Mouse (Mus musculus) embryo, embryonic 9.5 days (tissue): ENCODE results near the gene Amer3.
"Not testable (repeated sequence)": the region's sequence is repeated elsewhere in the genome, so short reads cannot be mapped to it uniquely, and the experiment has no call there.

ENCODE experiments used
- DNase-seq: peaks from one replicate; pipeline ENCODE4 v3.0.0-alpha.2; 2017; ENCODE audit errors: extremely low spot score

Amer3 gene

DNA sequence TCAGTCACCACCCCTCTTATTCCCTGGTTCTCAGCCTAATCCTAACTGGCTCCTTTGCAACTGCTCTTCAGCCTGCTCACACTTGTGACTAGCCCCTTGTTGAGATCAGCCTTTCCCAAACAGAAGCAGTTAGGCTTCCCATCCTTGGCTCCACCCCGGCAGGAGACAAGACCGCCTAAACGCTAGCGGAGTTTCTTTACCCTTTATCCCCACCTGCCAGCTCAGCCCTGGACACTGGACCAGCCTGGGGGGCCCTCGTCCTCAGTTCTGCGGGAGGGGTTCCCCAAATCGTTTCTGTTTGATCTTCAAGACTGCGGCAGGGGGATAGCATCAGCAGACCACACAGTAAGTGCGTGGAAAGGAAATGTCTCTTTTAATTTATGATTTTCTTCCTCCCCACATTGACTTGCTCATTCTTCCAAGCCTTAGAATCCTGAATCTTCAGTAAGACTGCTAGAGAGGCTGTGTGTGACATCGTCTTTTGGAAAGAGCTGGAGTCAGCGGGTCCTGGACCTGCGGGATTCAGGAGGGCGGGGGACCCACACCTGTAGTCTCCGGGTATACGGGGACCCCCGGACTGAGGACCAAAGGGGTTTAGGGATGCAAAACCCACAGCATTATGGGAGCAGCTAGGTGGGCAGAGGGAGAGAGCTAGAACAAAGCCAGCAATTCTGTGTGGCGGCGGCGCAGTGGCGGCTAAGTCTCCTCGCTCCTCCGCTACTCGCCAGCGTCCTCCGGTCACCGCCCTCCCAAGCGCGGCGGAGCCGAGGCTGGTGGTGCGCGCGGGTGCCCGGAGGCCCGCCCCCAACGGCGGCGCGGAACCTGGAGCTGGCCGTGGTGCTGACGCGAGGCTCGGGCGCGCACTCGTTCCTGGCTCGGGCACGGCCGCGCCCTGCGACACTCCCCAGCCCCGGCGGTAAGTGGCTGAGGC lies at the start of gene Amer3:
Amer3 (plus strand) TSS at position 807 of the 931 bp plus-strand sequence.
- peak; percentile 84 for DNase-seq

DNA sequence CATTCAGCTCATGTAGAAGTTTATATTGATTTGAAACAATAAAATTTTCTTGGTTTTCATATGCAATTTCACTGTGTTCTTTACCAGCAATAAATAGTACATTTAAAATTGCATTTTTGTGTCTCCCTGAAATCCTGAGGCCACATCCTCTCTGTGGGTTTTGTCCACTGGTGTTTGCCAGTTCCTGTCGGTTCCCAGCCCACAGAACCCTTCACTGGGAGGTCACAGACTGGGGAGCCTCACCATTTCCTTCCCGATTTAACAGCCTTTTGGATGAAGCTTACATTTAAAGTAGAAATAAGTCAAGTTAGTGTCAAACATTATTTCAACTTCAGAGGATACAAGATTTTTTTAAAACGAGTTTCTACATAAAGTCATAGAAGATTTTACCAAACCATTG lies 44.9 kb upstream of the Amer3 start:
- not testable (repeated sequence) for DNase-seq

DNA sequence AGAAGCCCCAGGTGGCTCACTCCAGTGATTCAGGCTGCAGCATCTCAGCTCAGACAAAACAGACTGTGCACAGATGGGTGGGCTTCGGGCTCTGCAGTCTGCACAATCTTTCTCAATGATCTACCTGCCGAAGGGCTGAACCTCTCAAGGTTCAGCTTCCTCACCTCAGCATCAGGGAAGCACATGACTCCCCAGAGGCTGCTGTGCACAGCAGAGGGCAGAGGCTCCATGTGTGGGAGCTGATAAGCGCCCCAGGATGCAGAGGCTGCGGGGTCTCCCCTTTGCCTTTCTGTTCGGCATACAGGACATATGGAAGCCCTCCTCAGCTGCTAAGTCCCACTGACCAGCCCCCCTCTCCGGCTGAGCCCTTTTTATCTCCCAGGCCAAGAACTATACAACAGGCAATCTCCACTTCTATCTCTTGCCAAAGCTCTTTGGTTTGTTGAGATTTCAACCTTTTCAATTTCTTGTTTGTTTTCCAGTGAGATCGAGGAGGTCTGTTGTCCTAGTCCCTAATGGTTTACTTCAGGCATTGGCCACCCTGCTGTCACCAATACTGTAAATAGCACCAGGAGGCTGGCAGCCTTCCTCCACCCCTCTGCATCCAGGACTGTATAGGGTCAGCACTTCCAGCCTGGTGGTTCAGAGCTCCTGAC lies 44.3 kb upstream of the Amer3 start, which contains the start of gene Cfc1:
Cfc1 (plus strand) TSS at position 606 of the 656 bp plus-strand sequence.
- not testable (repeated sequence) for DNase-seq

DNA sequence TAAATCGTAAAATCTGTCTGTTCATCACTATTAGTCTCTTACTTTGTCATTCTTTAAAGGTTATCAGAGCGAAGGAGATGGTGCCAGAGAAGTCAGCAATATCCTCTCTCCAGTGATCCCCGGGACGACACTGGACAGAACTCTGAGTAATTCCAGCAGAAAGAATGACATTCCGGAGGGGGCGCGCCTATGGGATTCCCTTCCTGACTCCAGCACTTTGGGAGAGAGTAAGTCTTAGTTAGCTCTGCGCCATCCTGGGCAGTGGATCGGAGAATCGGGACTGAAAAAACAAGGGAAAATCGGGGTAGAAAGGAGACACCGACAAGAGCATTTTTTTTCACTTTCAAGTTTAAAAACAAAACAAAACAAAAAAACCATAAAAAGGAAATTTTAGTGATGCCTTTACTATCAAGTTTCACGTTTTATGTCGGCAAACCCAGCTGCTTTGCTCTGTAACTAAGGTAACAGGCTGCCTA lies 43.1 kb upstream of the Amer3 start:
- peak; percentile 23 for DNase-seq

DNA sequence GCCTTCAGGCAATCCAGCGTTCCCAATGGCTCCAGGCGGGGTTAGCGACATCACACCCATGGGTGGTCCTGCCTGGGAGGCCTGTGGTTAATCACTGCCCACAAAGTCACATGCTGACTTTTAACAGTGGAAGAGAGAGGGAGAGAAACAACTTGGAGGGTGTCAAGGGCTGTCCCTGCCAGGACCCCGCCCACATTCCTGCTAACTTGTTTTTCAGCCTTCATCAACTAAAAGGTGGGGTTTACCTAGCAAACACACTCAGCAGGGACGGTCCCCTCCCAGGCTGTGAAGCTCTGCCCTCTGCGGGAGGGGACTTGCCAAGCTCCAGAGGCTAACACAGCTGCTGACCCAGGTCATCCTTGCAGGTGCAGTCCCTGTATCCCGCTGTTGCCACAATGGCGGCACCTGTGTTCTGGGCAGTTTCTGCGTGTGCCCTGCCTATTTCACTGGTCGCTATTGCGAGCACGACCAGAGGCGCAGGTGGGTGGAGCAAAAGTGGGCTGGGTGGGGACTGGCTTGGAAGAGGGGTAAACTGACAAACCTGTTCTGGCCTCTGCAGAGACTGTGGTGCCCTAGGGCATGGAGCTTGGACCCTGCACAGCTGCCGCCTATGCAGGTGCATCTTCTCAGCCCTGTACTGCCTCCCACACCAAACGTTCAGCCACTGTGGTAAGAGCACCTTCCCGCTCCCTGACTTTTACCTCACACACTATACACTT lies 42.5 kb upstream of the Amer3 start:
- peak; percentile 32 for DNase-seq

GRCm38 (mm10) chr1:34547074-34547473 lies 32.4 kb upstream of the Amer3 start:
- no peak for DNase-seq

DNA sequence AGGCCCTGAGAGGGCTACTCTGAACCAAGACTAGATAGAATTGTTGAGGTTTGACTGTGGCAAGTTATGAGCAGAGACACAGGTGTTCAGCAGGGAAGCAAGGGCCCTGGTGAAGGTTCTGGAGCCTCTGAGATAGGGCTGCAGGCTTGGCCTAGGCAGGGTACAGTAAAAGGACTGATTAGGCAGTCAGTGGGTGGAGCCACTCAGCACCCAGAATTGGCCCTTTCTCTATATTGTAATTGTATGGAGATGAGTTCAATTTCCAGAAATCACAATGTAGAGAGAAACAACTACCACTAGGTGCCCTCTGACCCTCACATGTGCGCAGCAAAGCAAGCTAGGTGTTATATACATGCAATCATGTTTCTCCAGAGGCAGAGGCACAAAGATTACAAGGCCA lies 25.8 kb upstream of the Amer3 start:
- no peak for DNase-seq

DNA sequence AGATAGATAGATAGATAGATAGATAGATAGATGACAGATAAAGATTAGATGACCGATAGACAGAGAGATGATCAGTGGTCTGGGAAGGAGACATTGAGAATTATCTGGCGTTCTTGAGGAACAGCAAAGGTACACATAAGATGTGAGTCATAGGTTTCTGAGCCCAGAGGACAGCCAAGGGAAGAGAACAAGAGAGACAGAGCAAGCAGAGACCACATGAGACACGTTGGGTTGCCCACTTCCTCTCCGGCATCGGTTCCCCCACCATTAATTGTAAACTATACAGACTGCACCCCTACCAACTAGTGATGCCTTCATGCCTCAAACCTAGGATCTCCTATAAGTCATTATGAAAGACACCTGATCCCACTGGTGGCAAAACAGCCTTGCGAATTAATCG lies 25.2 kb upstream of the Amer3 start:
- DNase-seq = no peak

- no peak for DNase-seq
Observed at GRCm38 (mm10) chr1:34560843-34561242, 18.6 kb upstream of the Amer3 start, which contains the start of gene Prss40. Gene Prss40 (minus strand): TSS chr1:34560943.

DNA sequence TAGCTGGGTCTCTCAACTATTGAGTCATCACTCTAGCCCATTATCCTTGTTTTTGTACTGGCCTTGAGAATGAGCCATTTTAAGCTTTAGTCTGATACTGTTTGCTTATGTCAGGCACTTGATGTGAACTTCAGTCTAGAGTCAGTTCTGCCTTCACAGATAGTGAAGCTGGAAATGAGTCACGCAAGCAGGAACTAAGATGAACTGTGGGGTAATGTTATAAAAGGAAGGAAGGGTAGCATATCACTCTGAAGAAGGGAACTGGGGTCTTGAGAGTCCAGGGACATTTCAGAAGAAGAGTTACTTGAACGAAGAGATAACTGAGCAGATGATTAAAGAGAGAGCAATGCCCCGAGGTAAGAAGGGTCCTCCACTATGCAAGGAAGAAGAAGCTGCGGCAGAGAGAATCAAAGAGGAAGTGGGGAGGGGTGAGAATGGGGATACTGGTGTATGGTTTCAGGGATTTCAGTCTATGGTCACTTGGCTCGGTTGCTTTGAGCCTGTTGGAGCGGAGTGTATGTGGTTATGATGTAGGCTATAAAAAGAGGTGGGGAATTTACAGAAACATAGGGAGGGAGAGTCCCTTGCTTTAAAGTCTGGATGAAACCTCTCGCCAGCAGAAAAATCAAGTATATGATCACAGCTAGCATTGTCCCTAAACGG lies 14.9 kb upstream of the Amer3 start:
- DNase-seq = no peak

DNA sequence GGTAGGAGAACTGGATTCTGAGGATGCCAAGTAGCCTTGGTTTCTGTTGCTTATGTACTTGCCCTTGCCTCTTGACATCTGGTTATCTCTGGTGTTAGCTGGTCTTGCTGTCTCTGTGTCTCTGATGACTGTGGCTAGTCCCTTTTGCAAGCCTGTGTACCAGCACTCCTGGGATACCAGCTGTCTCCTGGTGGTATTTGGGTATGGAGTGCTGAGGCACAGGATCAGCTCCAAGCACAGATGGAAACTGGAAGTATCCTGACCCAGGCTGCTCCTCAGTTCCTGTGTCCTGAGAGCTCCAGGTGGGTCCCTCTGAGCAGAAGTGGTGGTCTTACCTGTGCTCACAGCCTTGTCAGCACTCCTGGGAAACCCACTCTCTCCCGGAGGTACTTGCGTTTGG lies 11.3 kb upstream of the Amer3 start:
- DNase-seq = no peak

- no peak for DNase-seq
Observed at GRCm38 (mm10) chr1:34569876-34570275, 9.6 kb upstream of the Amer3 start.

DNA sequence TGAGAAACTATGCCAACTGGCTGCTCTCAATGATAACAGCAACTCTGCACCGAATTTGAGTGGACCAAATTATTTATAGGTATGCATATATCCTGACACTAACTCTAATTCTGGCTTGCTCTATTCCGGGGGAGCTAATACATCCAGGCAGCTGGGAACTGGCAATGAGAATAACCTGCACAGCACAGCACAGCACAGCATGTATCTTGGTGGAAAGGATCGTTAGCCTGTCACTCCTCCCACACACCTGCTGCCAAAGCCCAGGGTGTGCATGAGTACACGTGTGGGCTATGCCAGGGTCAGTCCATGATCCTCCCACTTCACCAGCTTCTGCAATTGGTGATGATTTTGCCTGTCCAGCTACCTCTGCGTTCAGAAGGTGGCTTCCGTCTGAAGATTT lies 8.0 kb upstream of the Amer3 start:
- DNase-seq = no peak

DNA sequence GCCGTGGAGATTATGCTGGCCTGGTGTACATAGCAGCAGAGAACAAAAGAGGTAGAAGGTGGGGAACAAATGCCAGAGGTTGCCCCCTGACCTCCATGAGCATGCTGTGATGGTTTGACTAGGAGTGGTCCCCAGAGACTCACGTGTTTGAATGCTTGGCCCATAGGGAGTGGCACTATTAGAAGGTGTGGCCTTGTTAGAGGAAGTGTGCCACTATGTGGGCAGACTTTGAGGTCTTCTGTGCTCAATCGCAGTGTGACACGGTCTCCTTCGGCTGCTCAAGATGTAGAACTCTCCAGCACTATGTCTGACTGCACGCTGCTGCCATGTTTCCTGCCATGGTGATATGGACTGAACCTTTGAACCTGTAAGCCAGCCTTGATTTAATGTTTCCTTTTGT lies 6.2 kb upstream of the Amer3 start:
- no peak for DNase-seq

- DNase-seq = no peak
Observed at GRCm38 (mm10) chr1:34579782-34580356, 412 bp downstream of the Amer3 start.

DNA sequence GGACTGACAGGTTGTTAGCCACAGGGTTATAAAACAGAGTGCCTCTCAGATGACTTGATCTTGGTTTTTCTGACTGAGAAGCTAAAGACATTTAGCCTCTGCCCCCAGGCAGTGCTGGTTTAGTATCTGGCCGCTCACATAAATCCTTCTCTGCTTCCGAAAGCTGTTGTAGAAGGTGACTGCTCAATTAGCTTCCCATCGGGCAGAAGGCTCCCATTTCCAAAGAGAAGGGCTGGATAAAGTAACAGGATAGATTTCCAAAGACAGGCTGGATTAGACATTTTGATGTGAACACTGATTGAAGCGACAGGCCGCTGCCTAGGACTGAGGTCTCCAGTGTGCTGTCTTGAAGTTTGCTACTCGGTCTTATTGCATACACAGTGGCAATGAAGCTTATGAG lies 2.8 kb downstream of the Amer3 start:
- DNase-seq = no peak

- DNase-seq = no peak
Observed at GRCm38 (mm10) chr1:34583821-34584263, 4.4 kb downstream of the Amer3 start.

DNA sequence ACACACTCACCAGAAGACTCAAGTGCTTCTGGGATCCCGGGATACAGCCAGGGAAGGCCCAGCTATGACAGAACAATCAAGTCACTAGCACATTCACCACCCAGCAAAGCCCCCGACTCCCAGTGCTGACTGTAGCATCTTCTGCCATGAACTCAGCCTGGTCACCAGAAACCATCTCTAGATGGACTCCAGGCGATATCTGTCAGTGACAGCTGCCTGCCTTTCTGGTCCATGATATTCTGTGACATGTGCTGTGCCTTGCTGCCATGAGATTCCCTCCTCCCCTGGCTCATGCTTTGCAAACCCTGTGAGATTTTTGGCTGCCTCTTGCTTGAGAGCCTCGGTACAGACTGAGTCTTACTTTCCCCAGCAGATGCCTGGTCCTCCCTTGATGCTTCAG lies 5.3 kb downstream of the Amer3 start:
- DNase-seq = no peak

DNA sequence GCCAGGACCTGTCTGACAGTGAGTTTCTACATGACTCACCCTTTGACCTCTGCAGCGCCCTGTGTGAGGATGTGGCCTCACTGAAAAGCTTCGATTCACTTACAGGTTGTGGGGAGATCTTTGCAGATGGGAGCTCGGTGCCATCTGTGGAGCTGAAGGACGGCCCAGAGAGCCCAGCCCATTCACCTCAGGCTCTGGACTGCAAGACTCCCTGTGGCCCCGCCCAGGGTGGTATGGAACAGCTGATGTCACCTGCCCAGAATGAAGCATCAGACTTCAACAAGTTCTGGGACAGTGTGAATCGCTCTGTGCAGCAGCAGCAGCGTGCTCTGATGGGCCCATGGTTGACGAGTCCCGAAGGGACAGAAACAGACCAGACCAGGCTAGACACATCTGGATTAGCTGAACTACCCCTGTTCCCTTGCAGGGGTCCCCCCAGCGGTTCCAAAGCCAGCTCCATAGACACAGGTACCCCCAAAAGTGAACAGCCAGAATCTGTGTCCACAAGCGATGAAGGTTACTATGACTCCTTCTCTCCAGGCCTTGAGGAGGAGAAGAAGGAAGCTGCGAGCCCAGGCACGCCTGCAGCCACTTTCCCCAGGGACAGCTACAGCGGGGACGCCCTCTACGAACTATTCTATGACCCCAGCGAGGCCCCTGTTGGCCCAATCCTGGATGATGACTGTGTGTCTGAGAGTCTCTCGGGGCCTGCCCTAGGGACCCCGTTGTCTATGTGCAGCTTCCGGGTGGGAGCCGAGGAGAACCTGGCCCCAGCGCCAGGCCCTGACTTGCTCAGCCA lies 8.0 kb downstream of the Amer3 start:
- DNase-seq = no peak

DNA sequence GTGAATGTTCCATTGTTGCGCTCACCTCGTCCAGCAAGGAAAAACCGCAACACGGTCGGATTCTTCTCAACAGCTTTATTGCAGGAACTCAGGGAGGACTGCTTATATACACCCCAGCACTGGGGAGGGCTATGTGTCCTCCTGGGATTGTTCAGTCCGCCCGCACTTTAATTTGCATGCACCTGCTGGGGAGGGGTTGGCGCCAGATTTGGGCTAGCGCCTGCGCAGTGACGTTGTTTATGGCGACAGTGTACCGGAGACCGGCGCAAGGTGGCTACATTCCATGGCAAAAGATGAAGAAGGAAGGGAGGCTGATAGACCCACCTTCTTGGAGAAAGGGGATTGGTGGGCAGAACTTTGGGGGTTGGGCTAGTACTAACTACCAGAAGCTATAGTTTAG lies 20.5 kb downstream of the Amer3 start:
- no peak for DNase-seq
